Mouse (Mus musculus) olfactory bulb, adult 2 months (tissue): ENCODE results near the gene Dnajc6.

ENCODE experiments used
- CTCF ChIP-seq: fragments of 200-500 bp; IDR thresholded peaks from 2 replicates; pipeline ENCODE4 v1.5.1; 2012; ENCODE audit warnings: low read depth, mild to moderate bottlenecking, low read length, moderate library complexity; ENCODE audit not compliant: insufficient read depth
- POLR2A ChIP-seq: fragments of 200-500 bp; IDR thresholded peaks from 2 replicates; pipeline ENCODE4 v1.6.1; 2012; ENCODE audit warnings: mild to moderate bottlenecking, low read depth, low read length, moderate library complexity; ENCODE audit not compliant: insufficient read depth

GRCm38 (mm10) chr4:101552372-101552771, 55.9 kb downstream of the Dnajc6 start:
- no peak for TF ChIP-seq CTCF
- no peak for TF ChIP-seq POLR2A
